8 mouse cellular contexts compared by ENCODE assay signal in genomic region chr8:124663112-124663873, GRCm38 (mm10). TPM values are rescaled to one million over a fixed set of nuclear protein-coding genes. Genes with fewer than 3 reads are reported as not detected.
DNase-seq lines count a peak whose midpoint lies in the region; ATAC-seq and TF ChIP-seq lines count a peak whose summit lies in the region.

Gene 2310022B05Rik (minus strand): TSS chr8:124663369.

- no peaks in the 10 kb centered on the region for H3K27me3 ChIP-seq in embryonic facial prominence, embryonic 15.5 days
- H3K27me3 ChIP-seq in limb, embryonic 13.5 days: no peaks in the 10 kb centered on the region
- H3K27me3 ChIP-seq in midbrain, embryonic 15.5 days (replicated peaks): no peaks in the 10 kb centered on the region

- 1% methylated on average over 66 of the region's 69 CpGs for WGBS in embryonic facial prominence, embryonic 15.5 days
- WGBS in limb, embryonic 13.5 days: 1% methylated on average over 60 of the region's 69 CpGs
- WGBS in midbrain, embryonic 15.5 days: 2% methylated on average over 68 of the region's 69 CpGs

- peak; percentile 84 for DNase-seq in B cell, adult 2 months
- peak; percentile 88 for DNase-seq in heart, adult 8-10 months (ENCODE audit: low spot score)
- DNase-seq in kidney, adult 9 months: peak; percentile 91
- DNase-seq in spleen, adult 18-20 months: peak; percentile 77 to 81

- H3K27ac ChIP-seq in bone marrow macrophage, adult 2 months (ENCODE audit: insufficient read depth, low read depth, low read length): 0 out of 2 replicates have a peak within 1 kb of the TSS, but pooled peaks have one; percentile 13
- H3K27ac ChIP-seq in embryonic facial prominence, embryonic 15.5 days (replicated peaks): peak within 1 kb of the TSS; percentile 92
- H3K27ac ChIP-seq in limb, embryonic 13.5 days: peak within 1 kb of the TSS; percentile 86
- peak within 1 kb of the TSS; percentile 92 for H3K27ac ChIP-seq in midbrain, embryonic 15.5 days

- peak within 1 kb of the TSS; percentile 87 for H3K9ac ChIP-seq in embryonic facial prominence, embryonic 15.5 days
- peak within 1 kb of the TSS; percentile 93 for H3K9ac ChIP-seq in limb, embryonic 13.5 days
- H3K9ac ChIP-seq in midbrain, embryonic 15.5 days: peak within 1 kb of the TSS; percentile 92

- peak; percentile 96 for ATAC-seq in embryonic facial prominence, embryonic 15.5 days (ENCODE audit: insufficient number of reproducible peaks, low FRiP score, low TSS enrichment, low read depth)
- peak; percentile 93 for ATAC-seq in limb, embryonic 13.5 days (ENCODE audit: low FRiP score, low read depth)
- peak; percentile 91 for ATAC-seq in midbrain, embryonic 15.5 days (replicated peaks)

- H3K36me3 ChIP-seq in embryonic facial prominence, embryonic 15.5 days: no peaks in the 10 kb centered on the region
- H3K36me3 ChIP-seq in limb, embryonic 13.5 days: peaks cover 2% of the 10 kb centered on the region; the same call in 1 of the 2 replicates
- no peaks in the 10 kb centered on the region for H3K36me3 ChIP-seq in midbrain, embryonic 15.5 days (replicated peaks)

- H3K4me2 ChIP-seq in embryonic facial prominence, embryonic 15.5 days (replicated peaks): peak within 1 kb of the TSS; percentile 60
- H3K4me2 ChIP-seq in limb, embryonic 13.5 days (replicated peaks): peak within 1 kb of the TSS; percentile 88
- H3K4me2 ChIP-seq in midbrain, embryonic 15.5 days: peak within 1 kb of the TSS; percentile 55

- H3K4me1 ChIP-seq in bone marrow macrophage, adult 2 months (ENCODE audit: control insufficient read depth, insufficient read depth, low read length): peaks cover 13% of the 10 kb centered on the region
- peaks cover 42% of the 10 kb centered on the region for H3K4me1 ChIP-seq in embryonic facial prominence, embryonic 15.5 days
- peaks cover 45% of the 10 kb centered on the region for H3K4me1 ChIP-seq in limb, embryonic 13.5 days
- H3K4me1 ChIP-seq in midbrain, embryonic 15.5 days: peaks cover 41% of the 10 kb centered on the region

- TF ChIP-seq POLR2A in bone marrow macrophage, adult 2 months (IDR thresholded peaks at IDR 0.05; ENCODE audit: borderline replicate concordance, low read depth, low read length): no peak

- no peak for TF ChIP-seq CTCF in bone marrow macrophage, adult 2 months (IDR thresholded peaks at IDR 0.05; ENCODE audit: low read depth, low read length)

- no peaks in the 10 kb centered on the region for H3K9me3 ChIP-seq in embryonic facial prominence, embryonic 15.5 days (replicated peaks)
- no peaks in the 10 kb centered on the region for H3K9me3 ChIP-seq in limb, embryonic 13.5 days
- H3K9me3 ChIP-seq in midbrain, embryonic 15.5 days: no peaks in the 10 kb centered on the region

- H3K4me3 ChIP-seq in bone marrow macrophage, adult 2 months (ENCODE audit: insufficient read depth, low read length): peak within 1 kb of the TSS; percentile 93
- H3K4me3 ChIP-seq in embryonic facial prominence, embryonic 15.5 days (replicated peaks): peak within 1 kb of the TSS; percentile 96
- H3K4me3 ChIP-seq in limb, embryonic 13.5 days: peak within 1 kb of the TSS; percentile 93
- peak within 1 kb of the TSS; percentile 97 for H3K4me3 ChIP-seq in midbrain, embryonic 15.5 days

RNA-seq across cellular contexts. Expression of gene 2310022B05Rik, which starts in this region (rescaled TPM):
- polyA plus RNA-seq in bone marrow macrophage, adult 2 months (2012; ENCODE audit: insufficient read depth, insufficient read length, missing spikeins): 8.7 and 9.3 TPM in 2 replicates
- polyA plus RNA-seq in embryonic facial prominence, embryonic 15.5 days (2015; fragmentation: Nextera tagmentation; extraction: Ambion mirVana): 37.3 and 38.6 TPM in 2 replicates
- 10 to 100 TPM; 42.8 to 61.1 (median 50.7) TPM for total RNA-seq in heart, adult 8-10 months (2022)
- 26.7 and 30.2 TPM in 2 replicates for polyA plus RNA-seq in limb, embryonic 13.5 days (2015; fragmentation: Nextera tagmentation; extraction: Ambion mirVana)
- 21.8 and 23.6 TPM in 2 replicates for polyA plus RNA-seq in midbrain, embryonic 15.5 days (2015; fragmentation: Nextera tagmentation; extraction: Ambion mirVana)

Comparison
In these comparisons a context has a peak if more than half of its experiments do, and no peak if none do; other contexts are left out.
1. Peak in every context shown above with its lines: DNase-seq, ATAC-seq, H3K4me3 ChIP-seq and H3K27ac ChIP-seq.
2. H3K27ac ChIP-seq: peak in every context shown above with its lines; median percentile 92 in embryonic facial prominence, embryonic 15.5 days; 92 in midbrain, embryonic 15.5 days; 86 in limb, embryonic 13.5 days; 13 in bone marrow macrophage, adult 2 months.